Mouse (Mus musculus) forebrain, embryonic 12.5 days (tissue): ENCODE results near the gene Rgs7bp. TPM values are rescaled to one million over a fixed set of nuclear protein-coding genes. Genes with fewer than 3 reads are reported as not detected.

ENCODE experiments used
- ATAC-seq: fragments of 200-750 bp; cut with Nextera tagmentation; 2 replicates; pipeline ENCODE4 v1.8.0; 2017; ENCODE audit warnings: moderate TSS enrichment; ENCODE audit not compliant: low FRiP score
- H3K27ac ChIP-seq: fragments of 300-500 bp; sonication (generic); 2 replicates; pipeline ENCODE4 v1.5.1; 2016; ENCODE audit warnings: mild to moderate bottlenecking
- H3K27me3 ChIP-seq: fragments of 300-500 bp; sonication (generic); 2 replicates; pipeline ENCODE4 v1.6.1; 2016; ENCODE audit warnings: mild to moderate bottlenecking
- H3K36me3 ChIP-seq: fragments of 300-500 bp; sonication (generic); replicated peaks from 2 replicates; pipeline ENCODE4 v1.6.1; 2016; ENCODE audit warnings: mild to moderate bottlenecking
- H3K4me1 ChIP-seq: fragments of 300-500 bp; sonication (generic); 2 replicates; pipeline ENCODE4 v1.6.1; 2016
- H3K4me2 ChIP-seq: fragments of 300-500 bp; sonication (generic); 2 replicates; pipeline ENCODE4 v1.6.1; 2016; ENCODE audit warnings: mild to moderate bottlenecking, moderate library complexity
- H3K4me3 ChIP-seq: fragments of 300-500 bp; sonication (generic); replicated peaks from 2 replicates; pipeline ENCODE4 v1.5.1; 2016; ENCODE audit warnings: mild to moderate bottlenecking
- H3K9ac ChIP-seq: fragments of 300-500 bp; sonication (generic); 2 replicates; pipeline ENCODE4 v1.6.1; 2016; ENCODE audit warnings: mild to moderate bottlenecking
- H3K9me3 ChIP-seq: fragments of 300-500 bp; sonication (generic); 2 replicates; pipeline ENCODE4 v1.6.1; 2016
- WGBS: fragments of 180-500 bp; shearing (Covaris S2); methylation state at CpG from one replicate; pipeline ENCODE4 v1.1.7; 2016; 5-methylcytosine and 5-hydroxymethylcytosine counted together
- polyA plus RNA-seq: library from polyadenylated mRNA; unstranded; fragments of >200 nt; fragmentation: Nextera tagmentation; extraction: Ambion mirVana; gene quantifications from 2 replicates; pipeline ENCODE4 v1.2.1, GENCODE M21; 2016

Rgs7bp gene
- polyA plus RNA-seq, 1 experiment from 2014 or later: 1.7 TPM

- no peak for ATAC-seq
- Histone ChIP-seq H3K4me3 (no peak overlapping the region), H3K9ac (no peak overlapping the region), H3K27ac (no peak overlapping the region), H3K27me3 (no peaks in the 10 kb centered on the region), H3K4me1 (no peaks in the 10 kb centered on the region), H3K9me3 (no peaks in the 10 kb centered on the region), H3K4me2 (no peak overlapping the region), H3K36me3 (no peaks in the 10 kb centered on the region)
- 71% methylated on average over 2 of the region's 2 CpGs for WGBS
These were observed 53.0 kb downstream of the Rgs7bp start for GRCm38 (mm10) chr13:105001714-105002113.

GRCm38 (mm10) chr13:104988811-104989258 lies 65.9 kb downstream of the Rgs7bp start:
- Histone ChIP-seq H3K36me3 (no peaks in the 10 kb centered on the region), H3K4me3 (no peak overlapping the region), H3K9ac (no peak overlapping the region), H3K9me3 (no peaks in the 10 kb centered on the region), H3K4me1 (no peaks in the 10 kb centered on the region), H3K27ac (no peak overlapping the region), H3K27me3 (no peaks in the 10 kb centered on the region), H3K4me2 (no peak overlapping the region)
- WGBS: 90% methylated on average over 7 of the region's 7 CpGs
- no peak for ATAC-seq

- H3K27me3 ChIP-seq: no peaks in the 10 kb centered on the region
- H3K27ac ChIP-seq: no peak overlapping the region
- H3K4me1 ChIP-seq: no peaks in the 10 kb centered on the region
- H3K4me3 ChIP-seq: no peak overlapping the region
- no peak overlapping the region for H3K4me2 ChIP-seq
- no peak for ATAC-seq
- no peaks in the 10 kb centered on the region for H3K36me3 ChIP-seq
- WGBS: 87% methylated on average over 13 of the region's 13 CpGs
- no peak overlapping the region for H3K9ac ChIP-seq
- no peaks in the 10 kb centered on the region for H3K9me3 ChIP-seq
These were observed 66.7 kb downstream of the Rgs7bp start for GRCm38 (mm10) chr13:104988009-104988540.

GRCm38 (mm10) chr13:104985691-104986090 lies 69.0 kb downstream of the Rgs7bp start:
- no peaks in the 10 kb centered on the region for H3K9me3 ChIP-seq
- H3K27ac ChIP-seq: no peak overlapping the region
- no peak overlapping the region for H3K4me2 ChIP-seq
- H3K4me3 ChIP-seq: no peak overlapping the region
- H3K27me3 ChIP-seq: no peaks in the 10 kb centered on the region
- no peaks in the 10 kb centered on the region for H3K4me1 ChIP-seq
- 91% methylated on average over 4 of the region's 4 CpGs for WGBS
- no peak for ATAC-seq
- H3K9ac ChIP-seq: no peak overlapping the region
- H3K36me3 ChIP-seq: no peaks in the 10 kb centered on the region

- Histone ChIP-seq H3K9ac (no peak overlapping the region), H3K4me1 (no peaks in the 10 kb centered on the region), H3K36me3 (no peaks in the 10 kb centered on the region), H3K4me3 (no peak overlapping the region), H3K9me3 (no peaks in the 10 kb centered on the region), H3K27ac (no peak overlapping the region), H3K4me2 (no peak overlapping the region), H3K27me3 (no peaks in the 10 kb centered on the region)
- ATAC-seq: no peak
- 81% methylated on average over 5 of the region's 5 CpGs for WGBS
These were observed 70.7 kb downstream of the Rgs7bp start for GRCm38 (mm10) chr13:104983989-104984388.

GRCm38 (mm10) chr13:104982781-104983353 lies 71.9 kb downstream of the Rgs7bp start:
- no peaks in the 10 kb centered on the region for H3K27me3 ChIP-seq
- H3K4me3 ChIP-seq: no peak overlapping the region
- no peak overlapping the region for H3K27ac ChIP-seq
- WGBS: 93% methylated on average over 10 of the region's 10 CpGs
- no peaks in the 10 kb centered on the region for H3K36me3 ChIP-seq
- H3K9me3 ChIP-seq: no peaks in the 10 kb centered on the region
- H3K9ac ChIP-seq: no peak overlapping the region
- H3K4me2 ChIP-seq: no peak overlapping the region
- ATAC-seq: no peak
- no peaks in the 10 kb centered on the region for H3K4me1 ChIP-seq

- no peak for ATAC-seq
- 84% methylated on average over 1 of the region's 1 CpGs for WGBS
- no peaks in the 10 kb centered on the region for H3K27me3 ChIP-seq
- H3K4me1 ChIP-seq: 0 out of 2 replicates have a peak, but pooled peaks cover 5% of the 10 kb centered on the region
- no peak overlapping the region for H3K4me2 ChIP-seq
- H3K36me3 ChIP-seq: no peaks in the 10 kb centered on the region
- no peak overlapping the region for H3K9ac ChIP-seq
- H3K27ac ChIP-seq: no peak overlapping the region
- H3K9me3 ChIP-seq: no peaks in the 10 kb centered on the region
- H3K4me3 ChIP-seq: no peak overlapping the region
These were observed 76.6 kb downstream of the Rgs7bp start for GRCm38 (mm10) chr13:104978176-104978575.

GRCm38 (mm10) chr13:104967486-104967885 lies 87.2 kb downstream of the Rgs7bp start:
- no peak overlapping the region for H3K27ac ChIP-seq
- H3K4me1 ChIP-seq: peaks cover 4% of the 10 kb centered on the region; the same call in 1 of the 2 replicates
- H3K9me3 ChIP-seq: no peaks in the 10 kb centered on the region
- no peak for ATAC-seq
- no peak overlapping the region for H3K4me3 ChIP-seq
- no peaks in the 10 kb centered on the region for H3K36me3 ChIP-seq
- no peak overlapping the region for H3K9ac ChIP-seq
- WGBS: 79% methylated on average over 2 of the region's 2 CpGs
- no peaks in the 10 kb centered on the region for H3K27me3 ChIP-seq
- H3K4me2 ChIP-seq: no peak overlapping the region

GRCm38 (mm10) chr13:104963716-104964115 lies 91.0 kb downstream of the Rgs7bp start:
- no peak overlapping the region for H3K4me2 ChIP-seq

GRCm38 (mm10) chr13:104962716-104963411 lies 91.9 kb downstream of the Rgs7bp start:
- Histone ChIP-seq H3K4me2 (no peak overlapping the region), H3K9me3 (no peaks in the 10 kb centered on the region), H3K4me1 (peaks cover 4% of the 10 kb centered on the region; the same call in 1 of the 2 replicates), H3K27ac (no peak overlapping the region), H3K27me3 (no peaks in the 10 kb centered on the region), H3K9ac (no peak overlapping the region), H3K36me3 (no peaks in the 10 kb centered on the region), H3K4me3 (no peak overlapping the region)
- peak; percentile 77; the same call in 1 of the 2 replicates for ATAC-seq
- 54% methylated on average over 11 of the region's 11 CpGs for WGBS

More at GRCm38 (mm10) chr13:104963716-104964115, 91.0 kb downstream of the Rgs7bp start:
- peaks cover 4% of the 10 kb centered on the region; the same call in 1 of the 2 replicates for H3K4me1 ChIP-seq
- 85% methylated on average over 4 of the region's 4 CpGs for WGBS
- no peak overlapping the region for H3K9ac ChIP-seq
- no peaks in the 10 kb centered on the region for H3K27me3 ChIP-seq
- ATAC-seq: no peak
- no peaks in the 10 kb centered on the region for H3K36me3 ChIP-seq
- H3K9me3 ChIP-seq: no peaks in the 10 kb centered on the region
- no peak overlapping the region for H3K27ac ChIP-seq
- no peak overlapping the region for H3K4me3 ChIP-seq

- Histone ChIP-seq H3K27me3 (no peaks in the 10 kb centered on the region), H3K4me3 (no peak overlapping the region), H3K4me1 (peaks cover 4% of the 10 kb centered on the region; the same call in 1 of the 2 replicates), H3K4me2 (no peak overlapping the region), H3K9ac (no peak overlapping the region), H3K36me3 (no peaks in the 10 kb centered on the region), H3K9me3 (no peaks in the 10 kb centered on the region), H3K27ac (no peak overlapping the region)
- no peak for ATAC-seq
- 85% methylated on average over 7 of the region's 7 CpGs for WGBS
These were observed 92.6 kb downstream of the Rgs7bp start for GRCm38 (mm10) chr13:104962166-104962565.

GRCm38 (mm10) chr13:104960951-104961715 lies 93.6 kb downstream of the Rgs7bp start:
- WGBS: 84% methylated on average over 14 of the region's 14 CpGs

More at GRCm38 (mm10) chr13:104960951-104961715, 93.6 kb downstream of the Rgs7bp start:
- H3K4me1 ChIP-seq: peaks cover 4% of the 10 kb centered on the region; the same call in 1 of the 2 replicates
- H3K36me3 ChIP-seq: no peaks in the 10 kb centered on the region
- H3K9me3 ChIP-seq: no peaks in the 10 kb centered on the region
- H3K27me3 ChIP-seq: no peaks in the 10 kb centered on the region
- no peak overlapping the region for H3K27ac ChIP-seq
- H3K4me2 ChIP-seq: no peak overlapping the region
- no peak for ATAC-seq
- no peak overlapping the region for H3K4me3 ChIP-seq
- H3K9ac ChIP-seq: no peak overlapping the region
